1 mouse cellular context compared by ENCODE assay signal in genomic region chr7:47008168-47008993, GRCm38 (mm10).
TF ChIP-seq lines count a peak whose summit lies in the region.

TSS of gene Spty2d1 (minus strand) at chr7:47008411.

TF ChIP-seq in CH12.LX, 34 proteins besides CTCF, POLR2A, EP300 and RAD21 (continued from another document):
- TF ChIP-seq GABPA (IDR thresholded peaks at IDR 0.05; ENCODE audit: insufficient replicate concordance, low read depth, low read length) (peak; percentile 43; the same call in 1 of the 2 replicates), KAT2A (IDR thresholded peaks at IDR 0.05; ENCODE audit: insufficient replicate concordance, low read length) (peak; percentile 78; the same call in 1 of the 2 replicates), MAZ (IDR thresholded peaks at IDR 0.05; ENCODE audit: low read depth, low read length) (peak; percentile 79; the same call in 1 of the 2 replicates), SIN3A (IDR thresholded peaks at IDR 0.05; ENCODE audit: low read length) (peak; percentile 99), UBTF (IDR thresholded peaks at IDR 0.05; ENCODE audit: low read depth, low read length) (no peak; the same call in 1 of the 2 replicates), NELFE (IDR thresholded peaks at IDR 0.05; ENCODE audit: low read depth, low read length) (peak; percentile 87), SMC3 (IDR thresholded peaks at IDR 0.05; ENCODE audit: low read depth, low read length) (no peak), PAX5 (IDR thresholded peaks at IDR 0.05; ENCODE audit: low read length) (no peak), MAX (IDR thresholded peaks at IDR 0.05; ENCODE audit: low read length) (peak; percentile 89), USF1 (IDR thresholded peaks at IDR 0.05; ENCODE audit: low read depth, low read length) (no peak), ZMIZ1 (IDR thresholded peaks at IDR 0.05; ENCODE audit: low read depth, low read length) (peak; percentile 70), POLR2AphosphoS2 (IDR thresholded peaks at IDR 0.05; ENCODE audit: low read depth, low read length) (peak; percentile 88; the same call in 1 of the 2 replicates), MAFK (IDR thresholded peaks at IDR 0.05; ENCODE audit: insufficient replicate concordance, low read length) (peak; percentile 46; the same call in 1 of the 2 replicates)
